Mouse (Mus musculus) hindbrain, embryonic 16.5 days (tissue): ENCODE measurements at regions not wholly inside any gene's neighbourhood (a gene's known extent, or its start where the extent isn't known, plus 50 kb on each side); places are given as distances from the start of the nearest gene placed in this dataset.
A peak's percentile ranks its signal among the peaks of the same experiment; 100 is the strongest.

Source experiments
- ATAC-seq: fragments of 200-750 bp; cut with Nextera tagmentation; 2 replicates; pipeline ENCODE4 v1.8.0; 2017; ENCODE audit warnings: moderate TSS enrichment, moderate library complexity
- H3K27ac ChIP-seq: fragments of 300-500 bp; sonication (generic); 2 replicates; pipeline ENCODE4 v1.5.1; 2014; ENCODE audit warnings: low read depth, mild to moderate bottlenecking, control low read depth, low read length, moderate library complexity
- H3K27me3 ChIP-seq: fragments of 300-500 bp; sonication (generic); replicated peaks from 2 replicates; pipeline ENCODE4 v1.6.1; 2014; ENCODE audit warnings: low read length; ENCODE audit not compliant: control insufficient read depth, insufficient read depth
- H3K36me3 ChIP-seq: fragments of 300-500 bp; sonication (generic); 2 replicates; pipeline ENCODE4 v1.6.1; 2014; ENCODE audit warnings: mild to moderate bottlenecking, low read length, moderate library complexity, mixed read lengths; ENCODE audit not compliant: control insufficient read depth, insufficient read depth
- H3K4me1 ChIP-seq: fragments of 300-500 bp; sonication (generic); 2 replicates; pipeline ENCODE4 v1.6.1; 2014; ENCODE audit warnings: low read depth, low read length; ENCODE audit not compliant: control insufficient read depth, insufficient read depth
- H3K4me2 ChIP-seq: fragments of 300-500 bp; sonication (generic); 2 replicates; pipeline ENCODE4 v1.6.1; 2014; ENCODE audit warnings: mild to moderate bottlenecking, low read length, control low read depth, moderate library complexity
- H3K4me3 ChIP-seq: fragments of 300-500 bp; sonication (generic); 2 replicates; pipeline ENCODE4 v1.5.1; 2014; ENCODE audit warnings: mild to moderate bottlenecking, low read length, control low read depth, moderate library complexity
- H3K9ac ChIP-seq: fragments of 300-500 bp; sonication (generic); 2 replicates; pipeline ENCODE4 v1.6.1; 2014; ENCODE audit warnings: low read depth, mild to moderate bottlenecking, control low read depth, low read length, moderate library complexity
- H3K9me3 ChIP-seq: fragments of 300-500 bp; sonication (generic); 2 replicates; pipeline ENCODE4 v1.6.1; 2014; ENCODE audit warnings: mild to moderate bottlenecking, low read length, moderate library complexity; ENCODE audit not compliant: control insufficient read depth
- WGBS: fragments of 180-500 bp; shearing (Covaris S2); extraction: QIAGEN DNeasy Blood & Tissue Kit; methylation state at CpG from one replicate; pipeline ENCODE4 v1.1.7; 2014; 5-methylcytosine and 5-hydroxymethylcytosine counted together

- Histone ChIP-seq H3K4me2 (peak overlapping the region; percentile 35; the same call in 1 of the 2 replicates), H3K4me3 (no peak overlapping the region), H3K27ac (peak overlapping the region; percentile 58), H3K4me1 (peaks cover 14% of the 10 kb centered on the region), H3K27me3 (no peaks in the 10 kb centered on the region; the same call in 1 of the 2 replicates), H3K9me3 (no peaks in the 10 kb centered on the region), H3K9ac (no peak overlapping the region), H3K36me3 (no peaks in the 10 kb centered on the region)
- WGBS: 19% methylated on average over 21 of the region's 21 CpGs
- ATAC-seq: peak; percentile 87
Measured at GRCm38 (mm10) chr16:29893871-29894828, 170.0 kb upstream of the Hes1 start.

GRCm38 (mm10) chr16:29896393-29896792, 167.8 kb upstream of the Hes1 start:
- H3K9me3 ChIP-seq: no peaks in the 10 kb centered on the region
- H3K27me3 ChIP-seq: no peaks in the 10 kb centered on the region; the same call in 1 of the 2 replicates
- H3K36me3 ChIP-seq: no peaks in the 10 kb centered on the region
- WGBS: 89% methylated on average over 4 of the region's 4 CpGs
- no peak overlapping the region for H3K27ac ChIP-seq
- peaks cover 14% of the 10 kb centered on the region for H3K4me1 ChIP-seq
- no peak overlapping the region for H3K9ac ChIP-seq
- no peak overlapping the region for H3K4me2 ChIP-seq
- H3K4me3 ChIP-seq: no peak overlapping the region
- ATAC-seq: no peak

- no peak for ATAC-seq
- no peaks in the 10 kb centered on the region for H3K9me3 ChIP-seq
- H3K36me3 ChIP-seq: no peaks in the 10 kb centered on the region
- H3K27me3 ChIP-seq: no peaks in the 10 kb centered on the region; the same call in 1 of the 2 replicates
- WGBS: 46% methylated on average over 8 of the region's 8 CpGs
- H3K4me3 ChIP-seq: no peak overlapping the region
- no peaks in the 10 kb centered on the region; the same call in none of the 2 replicates for H3K4me1 ChIP-seq
- H3K9ac ChIP-seq: no peak overlapping the region
- no peak overlapping the region for H3K4me2 ChIP-seq
- H3K27ac ChIP-seq: no peak overlapping the region
Measured at GRCm38 (mm10) chr16:29903510-29903909, 160.7 kb upstream of the Hes1 start.

- Histone ChIP-seq H3K4me1 (no peaks in the 10 kb centered on the region; the same call in none of the 2 replicates), H3K4me3 (no peak overlapping the region), H3K36me3 (no peaks in the 10 kb centered on the region), H3K27ac (no peak overlapping the region), H3K27me3 (no peaks in the 10 kb centered on the region; the same call in none of the 2 replicates), H3K4me2 (no peak overlapping the region), H3K9ac (no peak overlapping the region), H3K9me3 (no peaks in the 10 kb centered on the region)
- no peak for ATAC-seq
- WGBS: 68% methylated on average over 9 of the region's 9 CpGs
Measured at GRCm38 (mm10) chr16:29904183-29904775, 159.9 kb upstream of the Hes1 start.

GRCm38 (mm10) chr16:29907331-29907730, 156.9 kb upstream of the Hes1 start:
- Histone ChIP-seq H3K27ac (no peak overlapping the region), H3K9me3 (no peaks in the 10 kb centered on the region), H3K4me2 (no peak overlapping the region), H3K27me3 (no peaks in the 10 kb centered on the region; the same call in none of the 2 replicates), H3K4me1 (no peaks in the 10 kb centered on the region; the same call in none of the 2 replicates), H3K4me3 (no peak overlapping the region), H3K36me3 (no peaks in the 10 kb centered on the region), H3K9ac (no peak overlapping the region)
- ATAC-seq: no peak
- 41% methylated on average over 7 of the region's 7 CpGs for whole genome bisulfite sequencing

- Histone ChIP-seq H3K9ac (no peak overlapping the region), H3K4me2 (no peak overlapping the region), H3K27me3 (no peaks in the 10 kb centered on the region; the same call in none of the 2 replicates), H3K27ac (no peak overlapping the region), H3K36me3 (no peaks in the 10 kb centered on the region), H3K4me3 (no peak overlapping the region), H3K4me1 (no peaks in the 10 kb centered on the region; the same call in none of the 2 replicates), H3K9me3 (no peaks in the 10 kb centered on the region)
- WGBS: 32% methylated on average over 8 of the region's 8 CpGs
- ATAC-seq: no peak
Measured at GRCm38 (mm10) chr16:29908031-29908430, 156.2 kb upstream of the Hes1 start.

GRCm38 (mm10) chr16:29909923-29910465, 154.2 kb upstream of the Hes1 start:
- no peaks in the 10 kb centered on the region; the same call in none of the 2 replicates for H3K4me1 ChIP-seq
- H3K27me3 ChIP-seq: no peaks in the 10 kb centered on the region; the same call in none of the 2 replicates
- ATAC-seq: no peak
- no peak overlapping the region for H3K4me3 ChIP-seq
- no peaks in the 10 kb centered on the region for H3K9me3 ChIP-seq
- 51% methylated on average over 5 of the region's 5 CpGs for WGBS
- H3K4me2 ChIP-seq: no peak overlapping the region
- H3K36me3 ChIP-seq: no peaks in the 10 kb centered on the region
- H3K27ac ChIP-seq: no peak overlapping the region
- H3K9ac ChIP-seq: no peak overlapping the region

GRCm38 (mm10) chr16:29911164-29911571, 153.0 kb upstream of the Hes1 start:
- no peak overlapping the region for H3K4me2 ChIP-seq
- no peaks in the 10 kb centered on the region for H3K9me3 ChIP-seq
- H3K4me1 ChIP-seq: peaks cover 3% of the 10 kb centered on the region
- H3K4me3 ChIP-seq: no peak overlapping the region
- ATAC-seq: no peak
- 77% methylated on average over 7 of the region's 7 CpGs for WGBS
- no peaks in the 10 kb centered on the region for H3K36me3 ChIP-seq
- no peaks in the 10 kb centered on the region; the same call in 1 of the 2 replicates for H3K27me3 ChIP-seq
- H3K9ac ChIP-seq: no peak overlapping the region
- no peak overlapping the region for H3K27ac ChIP-seq
